Mouse (Mus musculus): Measurements from ENCODE around the gene Ccdc69. TPM values are rescaled to one million over a fixed set of nuclear protein-coding genes. Genes with fewer than 3 reads are reported as not detected.

Gene Ccdc69
- polyA plus RNA-seq, 1 experiment from 2014 or later = 0.50 TPM

GRCm38 (mm10) chr11:55023049-55023564 is 54.8 kb downstream of the Ccdc69 start:
- no peaks in the 10 kb centered on the region for H3K9me3 ChIP-seq (ENCODE audit: control insufficient read depth, low read length)
- H3K4me1 ChIP-seq (ENCODE audit: control insufficient read depth, insufficient read depth, low read depth, low read length) = peaks cover 22% of the 10 kb centered on the region

GRCm38 (mm10) chr11:55022508-55022907 is 55.4 kb downstream of the Ccdc69 start:
- Histone ChIP-seq H3K4me1 (ENCODE audit: control insufficient read depth, insufficient read depth, low read depth, low read length) (peaks cover 22% of the 10 kb centered on the region), H3K9ac (ENCODE audit: low read depth, low read length) (no peak overlapping the region), H3K27me3 (replicated peaks; ENCODE audit: control insufficient read depth, insufficient read depth, low read length) (no peaks in the 10 kb centered on the region), H3K9me3 (ENCODE audit: control insufficient read depth, low read length) (no peaks in the 10 kb centered on the region), H3K36me3 (ENCODE audit: control insufficient read depth, insufficient read depth, low read length) (no peaks in the 10 kb centered on the region), H3K27ac (ENCODE audit: low read depth, low read length) (peak overlapping the region; percentile 80), H3K4me3 (ENCODE audit: low read length) (no peak overlapping the region), H3K4me2 (ENCODE audit: low read length) (no peak overlapping the region; the same call in 1 of the 2 replicates)
- ATAC-seq = no peak
- WGBS = 51% methylated on average over 5 of the region's 5 CpGs

More at GRCm38 (mm10) chr11:55023049-55023564, 54.8 kb downstream of the Ccdc69 start:
- Histone ChIP-seq H3K9ac (ENCODE audit: low read depth, low read length) (no peak overlapping the region), H3K27me3 (replicated peaks; ENCODE audit: control insufficient read depth, insufficient read depth, low read length) (no peaks in the 10 kb centered on the region), H3K36me3 (ENCODE audit: control insufficient read depth, insufficient read depth, low read length) (no peaks in the 10 kb centered on the region), H3K4me2 (ENCODE audit: low read length) (peak overlapping the region; percentile 4; the same call in 1 of the 2 replicates), H3K4me3 (ENCODE audit: low read length) (no peak overlapping the region), H3K27ac (ENCODE audit: low read depth, low read length) (peak overlapping the region; percentile 80)
- peak; percentile 87 for ATAC-seq
- 14% methylated on average over 10 of the region's 10 CpGs for WGBS

GRCm38 (mm10) chr11:55021859-55022258 is 56.1 kb downstream of the Ccdc69 start:
- H3K4me2 ChIP-seq (ENCODE audit: low read length) = no peak overlapping the region
- no peak for ATAC-seq
- 56% methylated on average over 6 of the region's 6 CpGs for WGBS
- no peak overlapping the region for H3K4me3 ChIP-seq (ENCODE audit: low read length)
- no peaks in the 10 kb centered on the region for H3K27me3 ChIP-seq (replicated peaks; ENCODE audit: control insufficient read depth, insufficient read depth, low read length)
- H3K9ac ChIP-seq (ENCODE audit: low read depth, low read length) = no peak overlapping the region
- peak overlapping the region; percentile 80; the same call in 1 of the 2 replicates for H3K27ac ChIP-seq (ENCODE audit: low read depth, low read length)
- H3K9me3 ChIP-seq (ENCODE audit: control insufficient read depth, low read length) = no peaks in the 10 kb centered on the region
- H3K36me3 ChIP-seq (ENCODE audit: control insufficient read depth, insufficient read depth, low read length) = no peaks in the 10 kb centered on the region
- H3K4me1 ChIP-seq (ENCODE audit: control insufficient read depth, insufficient read depth, low read depth, low read length) = peaks cover 25% of the 10 kb centered on the region

- H3K9me3 ChIP-seq (ENCODE audit: control insufficient read depth, low read length) = no peaks in the 10 kb centered on the region
- no peak for ATAC-seq
- peaks cover 28% of the 10 kb centered on the region for H3K4me1 ChIP-seq (ENCODE audit: control insufficient read depth, insufficient read depth, low read depth, low read length)
- H3K4me3 ChIP-seq (ENCODE audit: low read length) = no peak overlapping the region
- no peak overlapping the region for H3K9ac ChIP-seq (ENCODE audit: low read depth, low read length)
- no peaks in the 10 kb centered on the region for H3K27me3 ChIP-seq (replicated peaks; ENCODE audit: control insufficient read depth, insufficient read depth, low read length)
- H3K36me3 ChIP-seq (ENCODE audit: control insufficient read depth, insufficient read depth, low read length) = no peaks in the 10 kb centered on the region
- H3K4me2 ChIP-seq (ENCODE audit: low read length) = no peak overlapping the region
- no peak overlapping the region for H3K27ac ChIP-seq (ENCODE audit: low read depth, low read length)
These were observed 56.5 kb downstream of the Ccdc69 start for GRCm38 (mm10) chr11:55021458-55021857.

GRCm38 (mm10) chr11:55019711-55020110 is 58.2 kb downstream of the Ccdc69 start:
- peaks cover 37% of the 10 kb centered on the region for H3K4me1 ChIP-seq (ENCODE audit: control insufficient read depth, insufficient read depth, low read depth, low read length)

GRCm38 (mm10) chr11:55018034-55018433 is 59.9 kb downstream of the Ccdc69 start:
- Histone ChIP-seq H3K27me3 (replicated peaks; ENCODE audit: control insufficient read depth, insufficient read depth, low read length) (no peaks in the 10 kb centered on the region), H3K36me3 (ENCODE audit: control insufficient read depth, insufficient read depth, low read length) (no peaks in the 10 kb centered on the region), H3K4me2 (ENCODE audit: low read length) (no peak overlapping the region), H3K4me1 (ENCODE audit: control insufficient read depth, insufficient read depth, low read depth, low read length) (peaks cover 33% of the 10 kb centered on the region), H3K27ac (ENCODE audit: low read depth, low read length) (no peak overlapping the region), H3K4me3 (ENCODE audit: low read length) (no peak overlapping the region), H3K9ac (ENCODE audit: low read depth, low read length) (no peak overlapping the region), H3K9me3 (ENCODE audit: control insufficient read depth, low read length) (no peaks in the 10 kb centered on the region)
- ATAC-seq = no peak
- WGBS = 72% methylated on average over 6 of the region's 6 CpGs

More at GRCm38 (mm10) chr11:55019711-55020110, 58.2 kb downstream of the Ccdc69 start:
- H3K4me2 ChIP-seq (ENCODE audit: low read length) = no peak overlapping the region
- no peak overlapping the region for H3K27ac ChIP-seq (ENCODE audit: low read depth, low read length)
- no peak overlapping the region for H3K9ac ChIP-seq (ENCODE audit: low read depth, low read length)
- no peak overlapping the region for H3K4me3 ChIP-seq (ENCODE audit: low read length)
- H3K9me3 ChIP-seq (ENCODE audit: control insufficient read depth, low read length) = no peaks in the 10 kb centered on the region
- 96% methylated on average over 2 of the region's 2 CpGs for WGBS
- no peak for ATAC-seq
- no peaks in the 10 kb centered on the region for H3K36me3 ChIP-seq (ENCODE audit: control insufficient read depth, insufficient read depth, low read length)
- H3K27me3 ChIP-seq (replicated peaks; ENCODE audit: control insufficient read depth, insufficient read depth, low read length) = no peaks in the 10 kb centered on the region

GRCm38 (mm10) chr11:55017201-55017600 is 60.7 kb downstream of the Ccdc69 start:
- no peaks in the 10 kb centered on the region for H3K36me3 ChIP-seq (ENCODE audit: control insufficient read depth, insufficient read depth, low read length)
- H3K27me3 ChIP-seq (replicated peaks; ENCODE audit: control insufficient read depth, insufficient read depth, low read length) = no peaks in the 10 kb centered on the region
- ATAC-seq = no peak
- no peak overlapping the region for H3K27ac ChIP-seq (ENCODE audit: low read depth, low read length)
- no peaks in the 10 kb centered on the region for H3K9me3 ChIP-seq (ENCODE audit: control insufficient read depth, low read length)
- no peak overlapping the region for H3K4me3 ChIP-seq (ENCODE audit: low read length)
- H3K9ac ChIP-seq (ENCODE audit: low read depth, low read length) = no peak overlapping the region
- WGBS = 72% methylated on average over 2 of the region's 2 CpGs
- H3K4me2 ChIP-seq (ENCODE audit: low read length) = no peak overlapping the region
- peaks cover 25% of the 10 kb centered on the region for H3K4me1 ChIP-seq (ENCODE audit: control insufficient read depth, insufficient read depth, low read depth, low read length)

GRCm38 (mm10) chr11:55016758-55017157 is 61.2 kb downstream of the Ccdc69 start:
- H3K27ac ChIP-seq (ENCODE audit: low read depth, low read length) = no peak overlapping the region
- no peaks in the 10 kb centered on the region for H3K9me3 ChIP-seq (ENCODE audit: control insufficient read depth, low read length)
- no peaks in the 10 kb centered on the region for H3K36me3 ChIP-seq (ENCODE audit: control insufficient read depth, insufficient read depth, low read length)
- 33% methylated on average over 1 of the region's 1 CpGs for WGBS
- no peaks in the 10 kb centered on the region for H3K27me3 ChIP-seq (replicated peaks; ENCODE audit: control insufficient read depth, insufficient read depth, low read length)
- peaks cover 20% of the 10 kb centered on the region for H3K4me1 ChIP-seq (ENCODE audit: control insufficient read depth, insufficient read depth, low read depth, low read length)
- H3K4me2 ChIP-seq (ENCODE audit: low read length) = no peak overlapping the region
- H3K4me3 ChIP-seq (ENCODE audit: low read length) = no peak overlapping the region
- ATAC-seq = no peak
- H3K9ac ChIP-seq (ENCODE audit: low read depth, low read length) = no peak overlapping the region

GRCm38 (mm10) chr11:55015831-55016241 is 62.1 kb downstream of the Ccdc69 start:
- peak; percentile 86 for ATAC-seq
- H3K4me3 ChIP-seq (ENCODE audit: low read length) = no peak overlapping the region
- no peaks in the 10 kb centered on the region for H3K27me3 ChIP-seq (replicated peaks; ENCODE audit: control insufficient read depth, insufficient read depth, low read length)
- WGBS = 52% methylated on average over 9 of the region's 9 CpGs
- no peak overlapping the region for H3K4me2 ChIP-seq (ENCODE audit: low read length)
- H3K27ac ChIP-seq (ENCODE audit: low read depth, low read length) = peak overlapping the region; percentile 76
- H3K36me3 ChIP-seq (ENCODE audit: control insufficient read depth, insufficient read depth, low read length) = no peaks in the 10 kb centered on the region
- H3K9ac ChIP-seq (ENCODE audit: low read depth, low read length) = no peak overlapping the region
- peaks cover 18% of the 10 kb centered on the region for H3K4me1 ChIP-seq (ENCODE audit: control insufficient read depth, insufficient read depth, low read depth, low read length)
- no peaks in the 10 kb centered on the region for H3K9me3 ChIP-seq (ENCODE audit: control insufficient read depth, low read length)

Data from hindbrain, embryonic 16.5 days (tissue).